Mouse (Mus musculus) kidney, adult 10 weeks (tissue): ENCODE results near the gene Kcns1. TPM values are rescaled to one million over a fixed set of nuclear protein-coding genes. Genes with fewer than 3 reads are reported as not detected.

ENCODE experiments used
- polyA plus RNA-seq: library from polyadenylated mRNA; stranded (reverse); fragments of 350-450 nt; fragmentation: Illumina TruSeq; extraction: RNeasy Lipid Tissue Mini Kit (QIAGEN cat#74804); gene quantifications from one replicate; pipeline ENCODE4 v1.2.3, GENCODE M21; 2014; ENCODE audit warnings: low read depth, low replicate concordance

The Kcns1 gene
- polyA plus RNA-seq = not detected

GRCm38 (mm10) chr2:164170902-164171301 is at the start of gene Kcns1:
Gene Kcns1, minus strand, starts transcription at chr2:164171113.

GRCm38 (mm10) chr2:164199626-164200327 is 28.9 kb upstream of the Kcns1 start, which contains the start of gene Wfdc15a:
Gene Wfdc15a, minus strand, starts transcription at chr2:164200130.

GRCm38 (mm10) chr2:164190576-164190975 is 19.7 kb upstream of the Kcns1 start, which contains the start of gene Wfdc12:
Gene Wfdc12, minus strand, starts transcription at chr2:164190608.

GRCm38 (mm10) chr2:164182692-164183255 is 11.9 kb upstream of the Kcns1 start, which contains the start of gene Wfdc5:
Gene Wfdc5, minus strand, starts transcription at chr2:164182742.

Other genes starting within 250 kb of the Kcns1 start
- gene Ywhab, start 176.2 kb downstream of the Kcns1 start, polyA plus RNA-seq = 260 TPM
- gene Pabpc1l, start 145.7 kb downstream of the Kcns1 start, polyA plus RNA-seq = 1.4 TPM
- 53.7 TPM for gene Stk4, start 100.8 kb downstream of the Kcns1 start, polyA plus RNA-seq
- 8.0 TPM for gene Tomm34, start 99.9 kb downstream of the Kcns1 start, polyA plus RNA-seq
- not detected for gene Wfdc5, start 11.6 kb upstream of the Kcns1 start, polyA plus RNA-seq
- gene Wfdc12, start 19.5 kb upstream of the Kcns1 start, polyA plus RNA-seq = not detected
- not detected for gene Wfdc15a, start 29.0 kb upstream of the Kcns1 start, polyA plus RNA-seq
- 155 TPM for gene Wfdc15b, start 50.5 kb upstream of the Kcns1 start, polyA plus RNA-seq
- gene Svs2, start 67.4 kb upstream of the Kcns1 start, polyA plus RNA-seq = not detected
- gene Svs3b, start 85.5 kb upstream of the Kcns1 start, polyA plus RNA-seq = not detected
- not detected for gene Svs4, start 107.3 kb upstream of the Kcns1 start, polyA plus RNA-seq
- gene Svs3a, start 118.2 kb upstream of the Kcns1 start, polyA plus RNA-seq = not detected
- not detected for gene Svs6, start 145.6 kb upstream of the Kcns1 start, polyA plus RNA-seq
- gene Svs5, start 161.6 kb upstream of the Kcns1 start, polyA plus RNA-seq = not detected
- gene Slpi, start 218.0 kb upstream of the Kcns1 start, polyA plus RNA-seq = not detected
- gene Rbpjl, start 232.0 kb upstream of the Kcns1 start, polyA plus RNA-seq = not detected
- 0.16 TPM for gene Matn4, start 234.0 kb upstream of the Kcns1 start, polyA plus RNA-seq